Mouse (Mus musculus) embryonic facial prominence, embryonic 15.5 days (tissue): ENCODE measurements around the gene Grm8. TPM values are rescaled to one million over a fixed set of nuclear protein-coding genes. Genes with fewer than 3 reads are reported as not detected.

Source experiments
- ATAC-seq: fragments of 200-750 bp; cut with Nextera tagmentation; 2 replicates; pipeline ENCODE4 v1.8.0; 2017; ENCODE audit warnings: low read depth, moderate TSS enrichment; ENCODE audit not compliant: insufficient number of reproducible peaks, low FRiP score, low TSS enrichment
- H3K27ac ChIP-seq: fragments of 300-500 bp; sonication (generic); replicated peaks from 2 replicates; pipeline ENCODE4 v1.5.1; 2015; ENCODE audit warnings: mild to moderate bottlenecking, inconsistent platforms
- H3K27me3 ChIP-seq: fragments of 300-500 bp; sonication (generic); 2 replicates; pipeline ENCODE4 v1.6.1; 2015; ENCODE audit warnings: inconsistent platforms
- H3K36me3 ChIP-seq: fragments of 300-500 bp; sonication (generic); 2 replicates; pipeline ENCODE4 v1.6.1; 2015; ENCODE audit warnings: mild to moderate bottlenecking, inconsistent platforms
- H3K4me1 ChIP-seq: fragments of 300-500 bp; sonication (generic); 2 replicates; pipeline ENCODE4 v1.6.1; 2015; ENCODE audit warnings: inconsistent platforms
- H3K4me2 ChIP-seq: fragments of 300-500 bp; sonication (generic); replicated peaks from 2 replicates; pipeline ENCODE4 v1.6.1; 2015; ENCODE audit warnings: mild to moderate bottlenecking, inconsistent platforms
- H3K4me3 ChIP-seq: fragments of 300-500 bp; sonication (generic); replicated peaks from 2 replicates; pipeline ENCODE4 v1.5.1; 2015; ENCODE audit warnings: mild to moderate bottlenecking, inconsistent platforms
- H3K9ac ChIP-seq: fragments of 300-500 bp; sonication (generic); 2 replicates; pipeline ENCODE4 v1.6.1; 2015; ENCODE audit warnings: inconsistent platforms
- H3K9me3 ChIP-seq: fragments of 300-500 bp; sonication (generic); replicated peaks from 2 replicates; pipeline ENCODE4 v1.6.1; 2016; ENCODE audit warnings: inconsistent platforms
- WGBS: fragments of 180-500 bp; shearing (Covaris S2); methylation state at CpG from one replicate; pipeline ENCODE4 v1.1.7; 2015; 5-methylcytosine and 5-hydroxymethylcytosine counted together
- polyA plus RNA-seq: library from polyadenylated mRNA; unstranded; fragments of >200 nt; fragmentation: Nextera tagmentation; extraction: Ambion mirVana; gene quantifications from 2 replicates; pipeline ENCODE4 v1.2.1, GENCODE M21; 2015

The Grm8 gene
- polyA plus RNA-seq, 1 experiment from 2014 or later, result 1.9 TPM

- H3K27me3 ChIP-seq, result no peaks in the 10 kb centered on the region
- no peaks in the 10 kb centered on the region for H3K36me3 ChIP-seq
- no peak for ATAC-seq
- WGBS, result 79% methylated on average over 2 of the region's 2 CpGs
- H3K4me1 ChIP-seq, result no peaks in the 10 kb centered on the region
- H3K4me3 ChIP-seq, result no peak overlapping the region
- H3K4me2 ChIP-seq, result no peak overlapping the region
- no peak overlapping the region for H3K27ac ChIP-seq
- H3K9me3 ChIP-seq, result no peaks in the 10 kb centered on the region
- H3K9ac ChIP-seq, result no peak overlapping the region
Measured at GRCm38 (mm10) chr6:28115519-28115918, 19.5 kb downstream of the Grm8 start.

DNA sequence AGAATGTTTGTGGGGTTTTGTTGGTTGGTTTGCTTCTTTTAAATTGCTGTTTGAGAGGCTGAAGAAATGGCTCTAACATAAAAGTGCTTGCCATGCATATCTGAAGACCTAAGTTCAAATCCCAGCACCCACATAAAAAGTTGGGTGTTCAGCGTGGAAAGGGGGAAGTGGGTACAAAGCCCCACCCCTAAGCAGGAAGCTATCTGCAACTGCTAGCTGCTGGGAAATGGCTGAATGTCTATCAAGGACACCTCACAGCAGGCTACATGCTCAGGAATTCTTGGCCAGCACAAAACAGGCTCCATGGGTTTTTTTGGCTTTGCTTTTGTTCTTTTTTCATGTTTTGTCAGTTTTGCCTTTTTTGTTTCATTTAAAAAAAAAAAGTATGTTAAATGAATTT lies 20.1 kb downstream of the Grm8 start:
- H3K36me3 ChIP-seq, result no peaks in the 10 kb centered on the region
- ATAC-seq, result no peak
- WGBS, result 81% methylated on average over 1 of the region's 1 CpGs

GRCm38 (mm10) chr6:28111551-28111950 lies 23.4 kb downstream of the Grm8 start:
- ATAC-seq, result no peak
- H3K9me3 ChIP-seq, result no peaks in the 10 kb centered on the region
- no peak overlapping the region for H3K27ac ChIP-seq
- H3K9ac ChIP-seq, result no peak overlapping the region
- H3K4me1 ChIP-seq, result no peaks in the 10 kb centered on the region
- WGBS, result 72% methylated on average over 8 of the region's 8 CpGs
- H3K36me3 ChIP-seq, result no peaks in the 10 kb centered on the region
- no peak overlapping the region for H3K4me2 ChIP-seq
- no peak overlapping the region for H3K4me3 ChIP-seq
- H3K27me3 ChIP-seq, result no peaks in the 10 kb centered on the region

More for the DNA sequence above, 20.1 kb downstream of the Grm8 start:
- H3K9me3 ChIP-seq, result no peaks in the 10 kb centered on the region
- H3K4me3 ChIP-seq, result no peak overlapping the region
- H3K27me3 ChIP-seq, result no peaks in the 10 kb centered on the region
- no peak overlapping the region for H3K4me2 ChIP-seq
- no peak overlapping the region for H3K27ac ChIP-seq
- H3K9ac ChIP-seq, result no peak overlapping the region
- H3K4me1 ChIP-seq, result no peaks in the 10 kb centered on the region

- WGBS, result 62% methylated on average over 9 of the region's 9 CpGs
- Histone ChIP-seq H3K9ac (no peak overlapping the region), H3K27ac (no peak overlapping the region), H3K9me3 (no peaks in the 10 kb centered on the region), H3K36me3 (no peaks in the 10 kb centered on the region), H3K27me3 (no peaks in the 10 kb centered on the region), H3K4me2 (no peak overlapping the region), H3K4me1 (no peaks in the 10 kb centered on the region), H3K4me3 (no peak overlapping the region)
- no peak for ATAC-seq
Measured at GRCm38 (mm10) chr6:28102608-28103316, 32.2 kb downstream of the Grm8 start.

DNA sequence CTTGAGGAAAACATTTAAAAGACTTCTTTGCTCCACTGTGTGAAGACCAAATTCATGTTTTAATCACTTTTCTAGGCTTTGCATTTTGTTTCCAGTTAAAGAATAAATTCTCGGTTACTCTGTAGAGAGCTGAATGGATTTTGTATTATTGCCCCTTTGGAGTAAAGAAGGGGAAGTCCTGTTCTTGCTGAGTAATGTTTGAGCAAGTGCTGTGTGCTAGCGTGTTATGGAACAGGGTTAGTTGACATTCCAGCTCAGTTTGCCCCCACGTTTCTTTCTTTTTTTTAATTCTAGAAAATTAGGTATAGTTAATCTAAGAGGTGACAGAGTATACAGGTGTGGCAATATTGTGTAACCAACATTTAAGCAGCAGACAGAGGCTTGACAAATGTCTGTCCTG lies 35.0 kb downstream of the Grm8 start:
- ATAC-seq, result no peak
- 71% methylated on average over 3 of the region's 3 CpGs for WGBS
- H3K9me3 ChIP-seq, result no peaks in the 10 kb centered on the region

GRCm38 (mm10) chr6:28092511-28092910 lies 42.5 kb downstream of the Grm8 start:
- no peaks in the 10 kb centered on the region for H3K9me3 ChIP-seq
- no peaks in the 10 kb centered on the region for H3K27me3 ChIP-seq
- ATAC-seq, result no peak
- no peaks in the 10 kb centered on the region for H3K36me3 ChIP-seq
- no peak overlapping the region for H3K4me3 ChIP-seq
- no peak overlapping the region for H3K27ac ChIP-seq
- H3K4me1 ChIP-seq, result no peaks in the 10 kb centered on the region
- no peak overlapping the region for H3K4me2 ChIP-seq
- 74% methylated on average over 6 of the region's 6 CpGs for WGBS
- H3K9ac ChIP-seq, result no peak overlapping the region

More for the DNA sequence above, 35.0 kb downstream of the Grm8 start:
- Histone ChIP-seq H3K9ac (no peak overlapping the region), H3K4me3 (no peak overlapping the region), H3K36me3 (no peaks in the 10 kb centered on the region), H3K27ac (no peak overlapping the region), H3K4me1 (no peaks in the 10 kb centered on the region), H3K27me3 (no peaks in the 10 kb centered on the region), H3K4me2 (no peak overlapping the region)

- Histone ChIP-seq H3K4me3 (no peak overlapping the region), H3K36me3 (no peaks in the 10 kb centered on the region), H3K27ac (no peak overlapping the region), H3K9ac (no peak overlapping the region), H3K9me3 (no peaks in the 10 kb centered on the region), H3K4me2 (no peak overlapping the region), H3K27me3 (no peaks in the 10 kb centered on the region), H3K4me1 (no peaks in the 10 kb centered on the region)
- no peak for ATAC-seq
- 87% methylated on average over 3 of the region's 3 CpGs for WGBS
Measured at GRCm38 (mm10) chr6:28091836-28092235, 43.1 kb downstream of the Grm8 start.

DNA sequence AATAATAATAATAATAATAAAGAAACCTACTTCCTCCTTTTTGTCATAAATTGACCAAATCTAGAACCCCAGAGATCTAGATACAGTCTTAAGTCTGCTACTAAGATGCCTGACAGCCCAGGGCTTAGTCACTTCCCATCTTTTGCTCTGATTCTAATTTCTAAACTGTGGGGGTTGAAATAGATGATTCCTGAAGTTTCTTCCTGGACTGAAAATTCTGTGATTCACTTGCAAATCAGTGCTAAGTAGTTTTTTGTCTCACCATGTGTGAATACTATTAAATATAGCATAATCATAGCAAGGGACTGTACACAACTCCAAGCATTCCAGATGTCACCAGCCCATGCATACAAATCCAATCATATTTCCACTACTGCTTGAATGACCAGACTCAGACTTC lies 44.0 kb downstream of the Grm8 start:
- H3K27me3 ChIP-seq, result no peaks in the 10 kb centered on the region
- H3K9me3 ChIP-seq, result no peaks in the 10 kb centered on the region
- no peak overlapping the region for H3K27ac ChIP-seq
- H3K4me3 ChIP-seq, result no peak overlapping the region
- no peak for ATAC-seq
- H3K9ac ChIP-seq, result no peak overlapping the region
- H3K4me1 ChIP-seq, result no peaks in the 10 kb centered on the region
- no peak overlapping the region for H3K4me2 ChIP-seq
- no peaks in the 10 kb centered on the region for H3K36me3 ChIP-seq

DNA sequence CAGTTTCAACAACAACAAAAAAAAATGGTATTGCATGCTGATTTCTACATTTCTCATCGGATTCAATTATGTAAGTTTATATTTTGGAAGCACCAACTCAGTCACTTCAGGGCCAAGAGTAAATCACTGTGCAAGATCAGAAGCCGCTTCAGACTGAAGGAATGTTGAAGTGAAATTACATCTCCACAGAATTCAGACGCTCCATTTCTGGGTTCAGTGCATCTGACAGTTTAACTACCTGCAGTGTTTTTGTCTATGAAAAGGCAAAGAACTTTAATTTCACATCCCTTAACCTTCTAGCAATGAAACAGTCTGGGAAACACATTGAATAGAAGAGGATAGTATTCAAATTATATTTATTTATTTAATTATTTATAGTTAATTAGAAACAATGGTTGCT lies 59.4 kb downstream of the Grm8 start:
- no peaks in the 10 kb centered on the region for H3K4me1 ChIP-seq
- H3K4me2 ChIP-seq, result no peak overlapping the region
- 60% methylated on average over 3 of the region's 3 CpGs for WGBS
- ATAC-seq, result no peak
- no peaks in the 10 kb centered on the region for H3K36me3 ChIP-seq
- H3K4me3 ChIP-seq, result no peak overlapping the region
- no peak overlapping the region for H3K9ac ChIP-seq
- H3K9me3 ChIP-seq, result no peaks in the 10 kb centered on the region
- H3K27ac ChIP-seq, result no peak overlapping the region
- H3K27me3 ChIP-seq, result no peaks in the 10 kb centered on the region

DNA sequence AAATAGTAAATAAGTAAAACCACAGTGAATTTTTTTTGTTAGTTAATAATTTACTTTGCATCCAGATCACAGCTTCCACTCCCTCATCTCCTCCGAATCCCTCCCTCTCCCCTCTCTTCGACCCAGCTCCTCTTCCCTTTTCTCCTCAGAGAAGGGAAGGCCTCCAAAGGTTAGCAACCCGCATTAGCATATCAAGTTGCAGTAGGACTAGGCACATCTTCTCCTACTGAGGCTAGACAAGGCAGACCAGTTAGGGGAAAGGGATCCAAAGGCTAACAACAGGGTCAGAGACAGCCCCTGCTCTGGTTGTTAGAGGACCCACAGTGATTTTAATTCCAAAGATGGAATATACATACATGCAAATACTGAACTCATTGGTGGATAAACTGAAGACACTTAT lies 60.5 kb downstream of the Grm8 start:
- ATAC-seq, result no peak
- no peaks in the 10 kb centered on the region for H3K9me3 ChIP-seq
- no peak overlapping the region for H3K4me3 ChIP-seq
- H3K4me1 ChIP-seq, result no peaks in the 10 kb centered on the region
- no peak overlapping the region for H3K4me2 ChIP-seq
- no peaks in the 10 kb centered on the region for H3K36me3 ChIP-seq
- WGBS, result 37% methylated on average over 3 of the region's 3 CpGs
- H3K9ac ChIP-seq, result no peak overlapping the region
- H3K27ac ChIP-seq, result no peak overlapping the region
- H3K27me3 ChIP-seq, result no peaks in the 10 kb centered on the region

DNA sequence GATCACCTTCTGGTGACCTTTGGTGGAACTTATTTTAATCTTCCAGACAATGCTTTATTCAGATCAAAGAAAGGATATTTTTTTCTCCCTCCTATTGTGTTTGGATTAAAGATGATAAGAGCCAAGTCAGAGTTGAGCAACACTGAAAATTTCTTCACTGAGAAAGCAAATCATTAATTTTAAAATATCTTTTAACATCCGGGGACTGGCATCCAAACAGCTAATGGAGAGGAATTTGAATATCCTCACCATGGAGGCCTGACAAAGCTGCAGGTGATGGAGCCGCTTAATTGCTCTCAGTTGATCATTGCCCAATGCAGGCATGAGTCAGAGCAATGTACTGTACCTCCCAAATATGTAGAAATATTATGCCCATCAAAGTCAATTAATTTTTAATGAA lies 83.0 kb downstream of the Grm8 start:
- WGBS, result 76% methylated on average over 2 of the region's 2 CpGs
- Histone ChIP-seq H3K27me3 (no peaks in the 10 kb centered on the region), H3K36me3 (no peaks in the 10 kb centered on the region)

GRCm38 (mm10) chr6:28042339-28042738 lies 92.6 kb downstream of the Grm8 start:
- no peaks in the 10 kb centered on the region for H3K27me3 ChIP-seq
- H3K9me3 ChIP-seq, result no peaks in the 10 kb centered on the region
- 55% methylated on average over 3 of the region's 3 CpGs for WGBS
- no peak overlapping the region for H3K27ac ChIP-seq
- no peaks in the 10 kb centered on the region for H3K4me1 ChIP-seq
- H3K4me2 ChIP-seq, result no peak overlapping the region
- no peak for ATAC-seq
- H3K9ac ChIP-seq, result no peak overlapping the region
- H3K36me3 ChIP-seq, result no peaks in the 10 kb centered on the region
- no peak overlapping the region for H3K4me3 ChIP-seq

More for the DNA sequence above, 83.0 kb downstream of the Grm8 start:
- no peak for ATAC-seq
- H3K9me3 ChIP-seq, result no peaks in the 10 kb centered on the region
- H3K4me2 ChIP-seq, result no peak overlapping the region
- no peak overlapping the region for H3K4me3 ChIP-seq
- H3K9ac ChIP-seq, result no peak overlapping the region
- no peaks in the 10 kb centered on the region for H3K4me1 ChIP-seq
- H3K27ac ChIP-seq, result no peak overlapping the region
